Comparison of ENCODE assay signal across 31 mouse cellular contexts in genomic region chr7:140201090-140201489, GRCm38 (mm10). TPM values are rescaled to one million over a fixed set of nuclear protein-coding genes. Genes with fewer than 3 reads are reported as not detected.
"Had no signal": no experiment of that assay in that cellular context is flagged by ENCODE, and none has a peak within 500 bp of the region (broad histone marks: within the 10 kb centered on the region; RNA-seq: fewer than 3 reads in every experiment).

No protein-coding gene starts in this region.

- DNase-seq: kidney, adult 11 months; kidney, adult 8-10 months; kidney, postnatal 10 days; kidney, postnatal 36 days; layer of hippocampus, postnatal 36 days; lung, postnatal 10 days; lung, postnatal 36 days; retina, postnatal 1 day; thymus, adult 2 months; thymus, postnatal 14 days; thymus, postnatal 4 days had no signal

- H3K9me3 ChIP-seq: intestine, embryonic 15.5 days; kidney, embryonic 15.5 days; limb, embryonic 10.5 days; limb, embryonic 13.5 days; lung, embryonic 15.5 days; midbrain, embryonic 13.5 days; neural tube, embryonic 13.5 days had no signal

- H3K27ac ChIP-seq: intestine, embryonic 15.5 days; kidney, embryonic 15.5 days; left cerebral cortex, adult 2 months; limb, embryonic 10.5 days; limb, embryonic 13.5 days; lung, embryonic 15.5 days; midbrain, embryonic 13.5 days; neural tube, embryonic 13.5 days; stomach, postnatal 0 days had no signal

- H3K27me3 ChIP-seq: intestine, embryonic 15.5 days; kidney, embryonic 15.5 days; limb, embryonic 13.5 days; lung, embryonic 15.5 days; midbrain, embryonic 13.5 days; neural tube, embryonic 13.5 days had no signal

- H3K9ac ChIP-seq: intestine, embryonic 15.5 days; kidney, embryonic 15.5 days; limb, embryonic 13.5 days; lung, embryonic 15.5 days; midbrain, embryonic 13.5 days; neural tube, embryonic 13.5 days had no signal

- H3K4me2 ChIP-seq: intestine, embryonic 15.5 days; kidney, embryonic 15.5 days; limb, embryonic 13.5 days; lung, embryonic 15.5 days; midbrain, embryonic 13.5 days; neural tube, embryonic 13.5 days had no signal

- ATAC-seq: intestine, embryonic 15.5 days; midbrain, embryonic 13.5 days; midbrain, embryonic 16.5 days had no signal

- H3K36me3 ChIP-seq: intestine, embryonic 15.5 days; kidney, embryonic 15.5 days; limb, embryonic 10.5 days; limb, embryonic 13.5 days; lung, embryonic 15.5 days; midbrain, embryonic 13.5 days; neural tube, embryonic 13.5 days had no signal

- H3K4me1 ChIP-seq: intestine, embryonic 15.5 days; kidney, embryonic 15.5 days; limb, embryonic 10.5 days; limb, embryonic 13.5 days; lung, embryonic 15.5 days; midbrain, embryonic 13.5 days; neural tube, embryonic 13.5 days had no signal

- H3K4me3 ChIP-seq: intestine, embryonic 15.5 days; kidney, embryonic 15.5 days; left cerebral cortex, adult 2 months; limb, embryonic 10.5 days; limb, embryonic 13.5 days; lung, embryonic 15.5 days; midbrain, embryonic 13.5 days; myocyte; neural tube, embryonic 13.5 days had no signal

RNA-seq across cellular contexts. Expression of gene Olfr524, which starts 4.7 kb away (rescaled TPM):
- total RNA-seq: layer of hippocampus, adult 8-10 months; layer of hippocampus, postnatal 10 days; layer of hippocampus, postnatal 36 days; left cerebral cortex, adult 2 months; left cerebral cortex, postnatal 14 days; liver, adult 2 months; monocyte, adult 5-6 weeks; neutrophil, adult 5-6 weeks had no signal
- polyA plus RNA-seq: intestine, embryonic 15.5 days; kidney, embryonic 15.5 days; limb, embryonic 10.5 days; limb, embryonic 13.5 days; liver, adult 2 months; midbrain, embryonic 13.5 days; midbrain, embryonic 16.5 days; myocyte; neural tube, embryonic 13.5 days; small intestine, adult 2 months; stomach, embryonic 14.5 days; stomach, postnatal 0 days had no signal

RNA-seq across cellular contexts. Expression of gene Cd163l1, which starts 17.0 kb away (rescaled TPM):
- total RNA-seq: liver, adult 2 months had no signal
- polyA plus RNA-seq: kidney, embryonic 15.5 days; midbrain, embryonic 13.5 days; midbrain, embryonic 16.5 days; myocyte; neural tube, embryonic 13.5 days had no signal

RNA-seq across cellular contexts. Expression of gene Olfr523, which starts 28.1 kb away (rescaled TPM):
- total RNA-seq: layer of hippocampus, postnatal 10 days; liver, adult 2 months; monocyte, adult 5-6 weeks had no signal
- polyA plus RNA-seq: intestine, embryonic 15.5 days; kidney, embryonic 15.5 days; limb, embryonic 10.5 days; limb, embryonic 13.5 days; liver, adult 2 months; lung, embryonic 15.5 days; midbrain, embryonic 13.5 days; midbrain, embryonic 16.5 days; myocyte; neural tube, embryonic 13.5 days; small intestine, adult 2 months; stomach, embryonic 14.5 days; stomach, postnatal 0 days had no signal

RNA-seq across cellular contexts. Expression of gene Olfr522, which starts 36.5 kb away (rescaled TPM):
- total RNA-seq: layer of hippocampus, adult 8-10 months; layer of hippocampus, postnatal 10 days; layer of hippocampus, postnatal 36 days; left cerebral cortex, adult 2 months; left cerebral cortex, postnatal 14 days; liver, adult 2 months; monocyte, adult 5-6 weeks; neutrophil, adult 5-6 weeks had no signal
- polyA plus RNA-seq: intestine, embryonic 15.5 days; kidney, embryonic 15.5 days; limb, embryonic 10.5 days; limb, embryonic 13.5 days; liver, adult 2 months; lung, embryonic 15.5 days; midbrain, embryonic 13.5 days; midbrain, embryonic 16.5 days; myocyte; neural tube, embryonic 13.5 days; small intestine, adult 2 months; spleen, adult 2 months; stomach, embryonic 14.5 days; stomach, postnatal 0 days; thymus, adult 2 months had no signal

RNA-seq across cellular contexts. Expression of gene 5830411N06Rik, which starts 46.0 kb away (rescaled TPM):
- total RNA-seq: left cerebral cortex, postnatal 14 days; liver, adult 2 months had no signal
- polyA plus RNA-seq: intestine, embryonic 15.5 days; kidney, embryonic 15.5 days; limb, embryonic 10.5 days; limb, embryonic 13.5 days; liver, adult 2 months; midbrain, embryonic 13.5 days; midbrain, embryonic 16.5 days; neural tube, embryonic 13.5 days; stomach, embryonic 14.5 days; stomach, postnatal 0 days had no signal
